Mouse (Mus musculus) embryonic fibroblast, embryonic 13.5 days (primary cell): ENCODE measurements around the gene Gfod2. TPM values are rescaled to one million over a fixed set of nuclear protein-coding genes. Genes with fewer than 3 reads are reported as not detected.

ENCODE experiments used
- H3K27ac ChIP-seq: 2 replicates; pipeline ENCODE4 v1.5.1; 2012; ENCODE audit warnings: low read length, control low read depth, inconsistent platforms; ENCODE audit not compliant: insufficient read depth
- H3K4me1 ChIP-seq: 2 replicates; pipeline ENCODE4 v1.6.1; 2011; ENCODE audit warnings: low read length; ENCODE audit not compliant: control insufficient read depth, insufficient read depth
- H3K4me3 ChIP-seq: 2 replicates; pipeline ENCODE4 v1.5.1; 2011; ENCODE audit warnings: mild to moderate bottlenecking, control low read depth, low read length; ENCODE audit not compliant: insufficient read depth
- CTCF ChIP-seq: IDR thresholded peaks from 2 replicates; pipeline ENCODE4 v1.5.1; 2011; ENCODE audit warnings: mild to moderate bottlenecking, control low read depth, low read length, moderate library complexity, borderline replicate concordance; ENCODE audit not compliant: insufficient read depth
- POLR2A ChIP-seq: IDR thresholded peaks from 2 replicates; pipeline ENCODE4 v1.6.1; 2011; ENCODE audit warnings: low read depth, mild to moderate bottlenecking, control low read depth, low read length, moderate library complexity
- polyA plus RNA-seq: library from polyadenylated mRNA; stranded (reverse); fragments of >200 nt; gene quantifications from 2 replicates; pipeline ENCODE4 v1.2.4, GENCODE M21; 2011; ENCODE audit warnings: low read depth; ENCODE audit not compliant: missing spikeins, insufficient read length

Gfod2 gene
- polyA plus RNA-seq, 1 experiment = 5.6 TPM

GRCm38 (mm10) chr8:105770609-105771008 lies 12.1 kb upstream of the Gfod2 start:
- no peak overlapping the region for H3K4me3 ChIP-seq
- TF ChIP-seq POLR2A = no peak
- TF ChIP-seq CTCF = no peak
- H3K4me1 ChIP-seq = peaks cover 12% of the 10 kb centered on the region
- H3K27ac ChIP-seq = no peak overlapping the region

DNA sequence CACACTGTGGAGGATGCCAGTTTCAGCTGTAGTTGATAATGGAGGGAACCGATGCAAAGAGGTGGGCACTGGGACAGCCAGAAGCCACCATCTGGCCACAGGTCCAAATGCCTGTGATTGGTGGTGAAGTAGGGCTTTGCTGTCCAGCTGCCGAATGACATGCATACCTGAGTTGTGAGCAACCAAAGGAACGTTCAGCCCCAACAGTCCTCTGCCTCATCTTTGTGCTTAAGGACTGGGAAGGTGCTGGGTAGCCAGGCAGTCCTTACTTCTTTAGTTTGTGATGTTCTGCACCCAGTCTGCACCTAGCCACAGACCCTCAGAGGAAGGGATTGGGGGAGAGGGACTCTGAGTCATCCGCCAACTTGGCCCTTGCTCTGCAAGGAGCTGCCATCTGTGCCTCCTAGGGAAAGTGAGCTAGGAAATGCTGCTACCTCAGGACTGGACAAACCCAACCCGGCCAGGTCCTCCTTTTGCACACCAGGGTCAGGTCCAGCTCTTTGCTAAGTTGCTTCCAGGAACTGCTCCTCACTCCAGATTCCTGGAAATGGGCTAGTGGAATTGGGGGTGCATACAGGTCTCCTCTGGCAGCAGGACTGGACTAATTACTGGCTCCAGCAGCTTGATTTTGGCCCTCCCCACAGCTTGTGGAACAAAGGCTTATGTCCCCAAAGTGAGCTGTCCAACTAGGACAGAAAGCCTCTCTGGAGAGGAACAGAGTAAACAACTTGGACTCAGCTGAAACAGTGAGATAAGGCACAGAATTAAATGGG lies 10.2 kb upstream of the Gfod2 start:
- Histone ChIP-seq H3K4me3 (no peak overlapping the region), H3K4me1 (peaks cover 12% of the 10 kb centered on the region), H3K27ac (peak overlapping the region; percentile 39)
- TF ChIP-seq POLR2A (no peak), CTCF (no peak)

DNA sequence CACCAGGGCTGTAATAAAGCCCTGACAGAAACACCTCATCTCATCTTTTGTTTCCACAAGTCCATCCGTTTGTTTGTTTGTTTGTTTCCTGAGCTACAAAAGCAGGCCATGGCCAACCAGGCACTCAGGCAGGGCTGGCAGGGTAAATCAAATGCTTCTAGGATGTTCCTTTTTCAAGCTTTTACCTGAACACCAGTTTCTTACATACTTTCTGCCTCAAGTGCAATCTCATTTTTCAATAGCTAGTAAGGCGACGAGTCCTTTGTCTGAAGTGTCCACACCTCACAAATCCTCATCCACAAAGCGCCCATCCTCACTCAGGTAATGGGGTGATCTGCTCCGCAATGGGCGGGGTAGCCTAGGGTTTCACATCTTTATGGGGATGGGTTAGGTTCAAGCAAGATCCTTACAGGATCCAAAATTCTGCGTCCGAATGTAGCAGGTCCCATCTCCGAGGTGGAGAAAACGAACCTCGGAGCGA lies 628 bp downstream of the Gfod2 start:
- Histone ChIP-seq H3K27ac (no peak overlapping the region), H3K4me3 (peak overlapping the region; percentile 82), H3K4me1 (no peaks in the 10 kb centered on the region)
- no peak for TF ChIP-seq CTCF
- TF ChIP-seq POLR2A = no peak

DNA sequence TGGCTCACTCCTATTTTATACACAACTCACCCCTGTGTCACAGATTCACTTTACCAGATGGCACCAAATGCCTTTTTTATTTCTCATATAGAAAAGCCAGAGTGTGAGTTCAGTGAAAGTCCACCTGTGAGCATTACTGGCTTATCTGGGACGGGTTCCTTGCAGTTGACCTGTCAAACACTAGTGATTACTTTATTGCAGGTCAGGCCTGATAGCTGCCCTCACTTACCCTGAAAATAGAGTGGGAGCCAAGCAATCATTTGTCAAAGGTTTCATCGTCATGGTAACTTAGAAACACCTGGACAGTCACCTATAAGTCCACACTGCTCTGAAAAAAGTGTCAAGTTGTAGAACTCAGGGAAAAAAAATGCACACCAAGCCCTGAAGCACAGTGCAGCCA lies 3.8 kb downstream of the Gfod2 start:
- Histone ChIP-seq H3K4me1 (peaks cover 5% of the 10 kb centered on the region; the same call in 1 of the 2 replicates), H3K27ac (no peak overlapping the region), H3K4me3 (no peak overlapping the region)
- no peak for TF ChIP-seq CTCF
- no peak for TF ChIP-seq POLR2A

GRCm38 (mm10) chr8:105753916-105754315 lies 4.5 kb downstream of the Gfod2 start:
- H3K4me3 ChIP-seq = no peak overlapping the region
- no peak overlapping the region for H3K27ac ChIP-seq
- TF ChIP-seq CTCF (no peak), POLR2A (no peak)
- H3K4me1 ChIP-seq = peaks cover 5% of the 10 kb centered on the region; the same call in 1 of the 2 replicates

DNA sequence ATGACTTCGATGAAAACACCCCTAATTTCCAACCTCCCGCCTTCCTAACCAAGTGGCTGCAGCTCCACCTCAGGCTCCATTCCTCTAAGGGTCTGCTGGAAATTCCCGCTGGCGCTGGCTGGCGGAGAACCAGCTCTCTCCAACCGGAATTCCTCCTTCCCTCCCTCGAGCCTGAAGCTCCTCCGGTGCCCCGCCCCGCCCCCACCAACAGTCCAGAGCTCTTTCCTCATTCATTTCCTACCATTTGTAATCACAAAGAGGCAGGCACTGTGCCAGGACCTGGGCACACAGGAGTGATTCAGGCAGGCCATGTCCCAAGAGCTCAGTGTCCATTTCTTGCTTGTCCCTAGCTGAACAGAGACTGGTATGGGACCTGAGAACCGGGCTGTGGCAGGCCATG lies 7.9 kb downstream of the Gfod2 start:
- Histone ChIP-seq H3K4me1 (peaks cover 5% of the 10 kb centered on the region), H3K4me3 (no peak overlapping the region), H3K27ac (no peak overlapping the region)
- TF ChIP-seq POLR2A = no peak
- no peak for TF ChIP-seq CTCF

DNA sequence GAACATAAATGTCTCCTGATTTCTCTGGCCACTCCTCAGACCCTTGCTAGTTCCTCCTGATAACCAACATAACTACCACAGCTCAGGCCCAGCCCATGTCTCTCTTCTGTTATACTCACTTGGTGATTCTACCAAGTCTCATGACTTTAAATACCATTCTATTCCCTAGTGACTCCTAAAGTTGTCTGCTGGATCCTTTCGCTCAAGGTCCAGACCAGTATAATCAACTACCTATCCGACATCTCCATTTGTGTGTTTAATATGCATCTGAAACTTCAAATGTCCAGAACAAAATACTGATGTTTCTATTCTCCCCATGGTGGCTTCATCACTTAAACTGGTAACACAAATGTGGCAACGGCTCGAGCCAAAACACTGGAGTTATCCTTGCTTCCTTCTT lies 15.2 kb downstream of the Gfod2 start:
- H3K27ac ChIP-seq = no peak overlapping the region
- TF ChIP-seq POLR2A = no peak
- TF ChIP-seq CTCF = no peak
- no peak overlapping the region for H3K4me3 ChIP-seq

GRCm38 (mm10) chr8:105739216-105739615 lies 19.2 kb downstream of the Gfod2 start:
- no peak for TF ChIP-seq CTCF
- TF ChIP-seq POLR2A = no peak
- Histone ChIP-seq H3K4me1 (no peaks in the 10 kb centered on the region; the same call in 1 of the 2 replicates), H3K27ac (no peak overlapping the region), H3K4me3 (no peak overlapping the region)

More for the DNA sequence above, 15.2 kb downstream of the Gfod2 start:
- no peaks in the 10 kb centered on the region; the same call in 1 of the 2 replicates for H3K4me1 ChIP-seq

- no peak overlapping the region for H3K27ac ChIP-seq
- H3K4me3 ChIP-seq = no peak overlapping the region
- no peaks in the 10 kb centered on the region for H3K4me1 ChIP-seq
- TF ChIP-seq CTCF = no peak
Observed at GRCm38 (mm10) chr8:105732186-105732585, 26.3 kb downstream of the Gfod2 start.

- Histone ChIP-seq H3K27ac (no peak overlapping the region), H3K4me1 (no peaks in the 10 kb centered on the region)
- TF ChIP-seq POLR2A (no peak), CTCF (no peak)
Observed at GRCm38 (mm10) chr8:105727397-105728124, 30.9 kb downstream of the Gfod2 start.

More at GRCm38 (mm10) chr8:105727397-105728124, 30.9 kb downstream of the Gfod2 start:
- no peak overlapping the region for H3K4me3 ChIP-seq
